Mouse (Mus musculus): Measurements from ENCODE around the gene Vmn1r46. TPM values are rescaled to one million over a fixed set of nuclear protein-coding genes. Genes with fewer than 3 reads are reported as not detected.
"Not testable (repeated sequence)": the region's sequence is repeated elsewhere in the genome, so short reads cannot be mapped to it uniquely, and the experiment has no call there.

The Vmn1r46 gene
- total and polyA plus RNA-seq, 3 experiments, result not detected

- H3K4me3 ChIP-seq (ENCODE audit: control insufficient read depth in 1 of 2, insufficient read depth in 1 of 2, low read depth in 2 of 2, low read length in 2 of 2), result no peak overlapping the region
- no peaks in the 10 kb centered on the region for H3K9me3 ChIP-seq (replicated peaks; ENCODE audit: insufficient read depth, low read length)
- no peak for DNase-seq (ENCODE audit: low read depth, low spot score)
- H3K79me2 ChIP-seq (ENCODE audit: control insufficient read depth, insufficient read depth, low read length, poor library complexity), result no peaks in the 10 kb centered on the region
- H3K36me3 ChIP-seq (ENCODE audit: control insufficient read depth in 1 of 2, insufficient read depth in 2 of 2, low read length in 2 of 2), result no peaks in the 10 kb centered on the region
- H3K9ac ChIP-seq (ENCODE audit: control insufficient read depth, low read depth, low read length, poor library complexity, severe bottlenecking), result no peak overlapping the region
- no peaks in the 10 kb centered on the region for H3K4me1 ChIP-seq (ENCODE audit: control insufficient read depth in 1 of 2, insufficient read depth in 2 of 2, low read length in 2 of 2)
- H3K27ac ChIP-seq (ENCODE audit: control insufficient read depth, low read depth, low read length), result no peak overlapping the region
- TF ChIP-seq ZMIZ1 (IDR thresholded peaks at IDR 0.05; ENCODE audit: low read depth, low read length) (no peak), MXI1 (IDR thresholded peaks at IDR 0.05; ENCODE audit: low read depth, low read length) (no peak), TBP (IDR thresholded peaks at IDR 0.05; ENCODE audit: low read depth, low read length) (no peak), NELFE (IDR thresholded peaks at IDR 0.05; ENCODE audit: low read depth, low read length) (no peak), RAD21 (IDR thresholded peaks at IDR 0.05; ENCODE audit: low read depth, low read length) (no peak), TCF12 (IDR thresholded peaks at IDR 0.05; ENCODE audit: low read depth, low read length) (no peak), USF2 (IDR thresholded peaks at IDR 0.05; ENCODE audit: borderline replicate concordance in 1 of 2, insufficient read depth in 1 of 2, low read depth in 1 of 2, low read length in 2 of 2) (no peak)
- no peaks in the 10 kb centered on the region for H3K27me3 ChIP-seq (ENCODE audit: control insufficient read depth in 1 of 2, insufficient read depth in 2 of 2, low read length in 2 of 2)
These were observed 16.9 kb downstream of the Vmn1r46 start for GRCm38 (mm10) chr6:89985989-89986388.

DNA sequence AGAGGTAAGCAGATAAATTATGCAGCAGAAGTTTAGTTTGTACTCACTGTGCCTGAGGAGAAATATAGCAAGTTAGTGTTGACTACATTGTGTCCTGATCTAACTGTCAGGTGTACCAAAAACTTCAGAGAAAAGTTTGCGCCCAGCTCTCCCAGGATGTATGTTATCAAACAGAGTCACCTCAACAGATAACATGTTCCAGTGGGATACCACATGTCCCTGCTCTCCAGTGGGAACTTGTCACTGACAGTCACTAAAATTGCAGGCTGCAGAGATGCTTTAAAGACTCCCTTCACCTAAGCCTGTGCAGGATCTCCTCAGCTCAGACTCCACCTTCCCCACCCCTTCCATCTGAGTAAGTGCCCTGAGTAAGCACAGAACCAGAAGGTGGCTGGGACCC is 46.7 kb downstream of the Vmn1r46 start, which contains the start of gene Vmn1r47:
Gene Vmn1r47, plus strand, starts transcription at position 301 of the 400 bp plus-strand sequence.
- H3K4me1 ChIP-seq (ENCODE audit: control insufficient read depth in 1 of 2, insufficient read depth in 2 of 2, low read length in 2 of 2); H3K4me3 ChIP-seq (ENCODE audit: control insufficient read depth in 1 of 2, insufficient read depth in 1 of 2, low read depth in 2 of 2, low read length in 2 of 2); DNase-seq (ENCODE audit: low read depth, low spot score); H3K79me2 ChIP-seq (ENCODE audit: control insufficient read depth, insufficient read depth, low read length, poor library complexity); H3K27me3 ChIP-seq (ENCODE audit: control insufficient read depth in 1 of 2, insufficient read depth in 2 of 2, low read length in 2 of 2); H3K27ac ChIP-seq (ENCODE audit: control insufficient read depth, low read depth, low read length); H3K36me3 ChIP-seq (ENCODE audit: control insufficient read depth in 1 of 2, insufficient read depth in 2 of 2, low read length in 2 of 2); H3K9ac ChIP-seq (ENCODE audit: control insufficient read depth, low read depth, low read length, poor library complexity, severe bottlenecking); H3K9me3 ChIP-seq (replicated peaks; ENCODE audit: insufficient read depth, low read length): not testable (repeated sequence)

Other genes starting within 250 kb of the Vmn1r46 start
- not detected in 2 replicates for gene Vmn1r41, start 228.5 kb upstream of the Vmn1r46 start, total RNA-seq (2012; rRNA removed)
- gene Vmn1r41, start 228.5 kb upstream of the Vmn1r46 start, polyA plus RNA-seq (2012; ENCODE audit: insufficient read depth in 1 of 2, insufficient read length in 2 of 2, low read depth in 1 of 2, low replicate concordance in 2 of 2, missing spikeins in 1 of 2), result under 1 TPM in 1 of 2 experiments, not detected in 1; 0.10 TPM
- not detected in 2 replicates for gene Vmn1r42, start 92.9 kb upstream of the Vmn1r46 start, total RNA-seq (2012; rRNA removed)
- not detected for gene Vmn1r42, start 92.9 kb upstream of the Vmn1r46 start, polyA plus RNA-seq (2012; ENCODE audit: insufficient read depth in 1 of 2, insufficient read length in 2 of 2, low read depth in 1 of 2, low replicate concordance in 2 of 2, missing spikeins in 1 of 2)
- not detected in 2 replicates for gene Vmn1r43, start 92.9 kb upstream of the Vmn1r46 start, total RNA-seq (2012; rRNA removed)
- gene Vmn1r43, start 92.9 kb upstream of the Vmn1r46 start, polyA plus RNA-seq (2012; ENCODE audit: insufficient read depth in 1 of 2, insufficient read length in 2 of 2, low read depth in 1 of 2, low replicate concordance in 2 of 2, missing spikeins in 1 of 2), result under 1 TPM in 1 of 2 experiments, not detected in 1; 0.11 TPM
- gene Vmn1r44, start 85.7 kb upstream of the Vmn1r46 start, total RNA-seq (2012; rRNA removed), result not detected in 2 replicates
- gene Vmn1r44, start 85.7 kb upstream of the Vmn1r46 start, polyA plus RNA-seq (2012; ENCODE audit: insufficient read depth in 1 of 2, insufficient read length in 2 of 2, low read depth in 1 of 2, low replicate concordance in 2 of 2, missing spikeins in 1 of 2), result not detected
- not detected in 2 replicates for gene Vmn1r45, start 28.7 kb upstream of the Vmn1r46 start, total RNA-seq (2012; rRNA removed)
- gene Vmn1r45, start 28.7 kb upstream of the Vmn1r46 start, polyA plus RNA-seq (2012; ENCODE audit: insufficient read depth in 1 of 2, insufficient read length in 2 of 2, low read depth in 1 of 2, low replicate concordance in 2 of 2, missing spikeins in 1 of 2), result not detected
- not detected in 2 replicates for gene Vmn1r47, start 46.8 kb downstream of the Vmn1r46 start, total RNA-seq (2012; rRNA removed)
- gene Vmn1r47, start 46.8 kb downstream of the Vmn1r46 start, polyA plus RNA-seq (2012; ENCODE audit: insufficient read depth in 1 of 2, insufficient read length in 2 of 2, low read depth in 1 of 2, low replicate concordance in 2 of 2, missing spikeins in 1 of 2), result not detected
- gene Vmn1r48, start 67.5 kb downstream of the Vmn1r46 start, total RNA-seq (2012; rRNA removed), result not detected in 2 replicates
- not detected for gene Vmn1r48, start 67.5 kb downstream of the Vmn1r46 start, polyA plus RNA-seq (2012; ENCODE audit: insufficient read depth in 1 of 2, insufficient read length in 2 of 2, low read depth in 1 of 2, low replicate concordance in 2 of 2, missing spikeins in 1 of 2)
- not detected in 2 replicates for gene Vmn1r49, start 109.2 kb downstream of the Vmn1r46 start, total RNA-seq (2012; rRNA removed)
- not detected for gene Vmn1r49, start 109.2 kb downstream of the Vmn1r46 start, polyA plus RNA-seq (2012; ENCODE audit: insufficient read depth in 1 of 2, insufficient read length in 2 of 2, low read depth in 1 of 2, low replicate concordance in 2 of 2, missing spikeins in 1 of 2)
- gene Vmn1r50, start 132.1 kb downstream of the Vmn1r46 start, total RNA-seq (2012; rRNA removed), result not detected in 2 replicates
- gene Vmn1r50, start 132.1 kb downstream of the Vmn1r46 start, polyA plus RNA-seq (2012; ENCODE audit: insufficient read depth in 1 of 2, insufficient read length in 2 of 2, low read depth in 1 of 2, low replicate concordance in 2 of 2, missing spikeins in 1 of 2), result not detected
- not detected in 2 replicates for gene Vmn1r51, start 153.3 kb downstream of the Vmn1r46 start, total RNA-seq (2012; rRNA removed)
- gene Vmn1r51, start 153.3 kb downstream of the Vmn1r46 start, polyA plus RNA-seq (2012; ENCODE audit: insufficient read depth in 1 of 2, insufficient read length in 2 of 2, low read depth in 1 of 2, low replicate concordance in 2 of 2, missing spikeins in 1 of 2), result not detected
- not detected in 2 replicates for gene Vmn1r52, start 205.5 kb downstream of the Vmn1r46 start, total RNA-seq (2012; rRNA removed)
- gene Vmn1r52, start 205.5 kb downstream of the Vmn1r46 start, polyA plus RNA-seq (2012; ENCODE audit: insufficient read depth in 1 of 2, insufficient read length in 2 of 2, low read depth in 1 of 2, low replicate concordance in 2 of 2, missing spikeins in 1 of 2), result not detected
- gene V1ra8, start 233.5 kb downstream of the Vmn1r46 start, total RNA-seq (2012; rRNA removed), result not detected in 2 replicates
- gene V1ra8, start 233.5 kb downstream of the Vmn1r46 start, polyA plus RNA-seq (2012; ENCODE audit: insufficient read depth in 1 of 2, insufficient read length in 2 of 2, low read depth in 1 of 2, low replicate concordance in 2 of 2, missing spikeins in 1 of 2), result not detected

All from MEL (cell line).